Mouse (Mus musculus) myocyte (in vitro differentiated cells): ENCODE results near the gene Hist3h2ba. TPM values are rescaled to one million over a fixed set of nuclear protein-coding genes. Genes with fewer than 3 reads are reported as not detected.

Experiments used
- H3K27me3 ChIP-seq: one replicate; pipeline ENCODE4 v1.6.1; 2011; ENCODE audit not compliant: control insufficient read depth, insufficient read depth, insufficient read length
- H3K36me3 ChIP-seq: one replicate; pipeline ENCODE4 v1.6.1; 2011; ENCODE audit not compliant: control insufficient read depth, insufficient read depth
- H3K4me2 ChIP-seq: one replicate; pipeline ENCODE4 v1.6.1; 2011; ENCODE audit warnings: low read depth, control low read depth
- H3K4me3 ChIP-seq: one replicate; pipeline ENCODE4 v1.5.1; 2011; ENCODE audit warnings: mild to moderate bottlenecking, control low read depth, moderate library complexity
- H3K79me2 ChIP-seq: one replicate; pipeline ENCODE4 v1.6.1; 2011; ENCODE audit not compliant: control insufficient read depth, insufficient read depth
- H3ac ChIP-seq: one replicate; pipeline ENCODE4 v1.6.1; 2011; ENCODE audit not compliant: control insufficient read depth, insufficient read length
- CEBPB ChIP-seq: IDR thresholded peaks from 2 replicates; pipeline ENCODE4 v1.6.1; 2011; ENCODE audit warnings: mild to moderate bottlenecking, moderate library complexity; ENCODE audit not compliant: poor library complexity, insufficient read depth, severe bottlenecking
- E2F4 ChIP-seq: IDR thresholded peaks from one replicate; pipeline ENCODE4 v1.6.1; 2011; ENCODE audit warnings: mild to moderate bottlenecking, control low read depth, moderate library complexity; ENCODE audit not compliant: insufficient read depth
- MAX ChIP-seq: IDR thresholded peaks from one replicate; pipeline ENCODE4 v1.6.1; 2011; ENCODE audit warnings: low read depth, mild to moderate bottlenecking, control low read depth
- MYOD1 ChIP-seq, 3 experiments: IDR thresholded peaks; one replicate each; pipeline ENCODE4 v1.6.1; 2011; ENCODE audit warnings: control low read depth in 2 of 3, low read depth in 2 of 3, mild to moderate bottlenecking in 2 of 3, moderate library complexity in 1 of 3; ENCODE audit not compliant: insufficient read length in 2 of 3, control insufficient read depth in 1 of 3
- MYOG ChIP-seq, 3 experiments: IDR thresholded peaks; one replicate each; pipeline ENCODE4 v1.6.1; 2011; ENCODE audit warnings: control low read depth in 2 of 3, low read depth in 2 of 3, mild to moderate bottlenecking in 2 of 3; ENCODE audit not compliant: insufficient read length in 2 of 3, control insufficient read depth in 1 of 3, insufficient read depth in 1 of 3
- POLR2A ChIP-seq: IDR thresholded peaks from one replicate; pipeline ENCODE4 v1.6.1; 2011; ENCODE audit warnings: low read depth, mild to moderate bottlenecking, control low read depth, moderate library complexity; ENCODE audit not compliant: insufficient read length
- POLR2AphosphoS2 ChIP-seq: IDR thresholded peaks from one replicate; pipeline ENCODE4 v1.6.1; 2011; ENCODE audit warnings: low read depth, control low read depth; ENCODE audit not compliant: insufficient read length
- REST ChIP-seq: IDR thresholded peaks from one replicate; pipeline ENCODE4 v1.6.1; 2011; ENCODE audit warnings: mild to moderate bottlenecking, control low read depth, moderate library complexity; ENCODE audit not compliant: insufficient read depth, insufficient read length
- SRF ChIP-seq: IDR thresholded peaks from one replicate; pipeline ENCODE4 v1.6.1; 2011; ENCODE audit warnings: low read depth; ENCODE audit not compliant: control insufficient read depth, insufficient read length
- TCF12 ChIP-seq: IDR thresholded peaks from one replicate; pipeline ENCODE4 v1.6.1; 2011; ENCODE audit warnings: mild to moderate bottlenecking, control low read depth; ENCODE audit not compliant: poor library complexity, insufficient read depth, severe bottlenecking
- TCF3 ChIP-seq: IDR thresholded peaks from one replicate; pipeline ENCODE4 v1.6.1; 2011; ENCODE audit warnings: low read depth, control low read depth; ENCODE audit not compliant: insufficient read length
- USF1 ChIP-seq: IDR thresholded peaks from one replicate; pipeline ENCODE4 v1.6.1; 2011; ENCODE audit warnings: low read depth, mild to moderate bottlenecking, control low read depth, moderate library complexity
- polyA plus RNA-seq: library from polyadenylated mRNA; unstranded; fragments of >200 nt; fragmentation: generic; extraction: Trizol; gene quantifications from one replicate; pipeline ENCODE4 v1.2.1, GENCODE M21; 2012; ENCODE audit warnings: missing spikeins

Hist3h2ba gene
- polyA plus RNA-seq, 1 experiment, result 0.88 TPM

GRCm38 (mm10) chr11:58995061-58995806, 46.5 kb downstream of the Hist3h2ba start:
- Histone ChIP-seq H3K4me2 (no peak overlapping the region), H3K79me2 (no peaks in the 10 kb centered on the region), H3ac (no peak overlapping the region), H3K27me3 (peaks cover 23% of the 10 kb centered on the region), H3K36me3 (no peaks in the 10 kb centered on the region), H3K4me3 (no peak overlapping the region)
- no peak for TF ChIP-seq REST
- no peak for TF ChIP-seq CEBPB
- TF ChIP-seq MYOD1 (IDR thresholded peaks at IDR 0.05; ENCODE audit: control insufficient read depth in 1 of 3, insufficient read length in 2 of 3, low read depth in 2 of 3), result no peak
- no peak for TF ChIP-seq TCF3
- TF ChIP-seq MYOG (IDR thresholded peaks at IDR 0.05; ENCODE audit: control insufficient read depth in 1 of 3, insufficient read depth in 1 of 3, insufficient read length in 2 of 3, low read depth in 2 of 3), result no peak
- no peak for TF ChIP-seq POLR2AphosphoS2
- no peak for TF ChIP-seq TCF12
- TF ChIP-seq SRF, result no peak
- TF ChIP-seq POLR2A, result no peak
- TF ChIP-seq E2F4, result no peak
- TF ChIP-seq USF1, result no peak
- TF ChIP-seq MAX, result no peak

DNA sequence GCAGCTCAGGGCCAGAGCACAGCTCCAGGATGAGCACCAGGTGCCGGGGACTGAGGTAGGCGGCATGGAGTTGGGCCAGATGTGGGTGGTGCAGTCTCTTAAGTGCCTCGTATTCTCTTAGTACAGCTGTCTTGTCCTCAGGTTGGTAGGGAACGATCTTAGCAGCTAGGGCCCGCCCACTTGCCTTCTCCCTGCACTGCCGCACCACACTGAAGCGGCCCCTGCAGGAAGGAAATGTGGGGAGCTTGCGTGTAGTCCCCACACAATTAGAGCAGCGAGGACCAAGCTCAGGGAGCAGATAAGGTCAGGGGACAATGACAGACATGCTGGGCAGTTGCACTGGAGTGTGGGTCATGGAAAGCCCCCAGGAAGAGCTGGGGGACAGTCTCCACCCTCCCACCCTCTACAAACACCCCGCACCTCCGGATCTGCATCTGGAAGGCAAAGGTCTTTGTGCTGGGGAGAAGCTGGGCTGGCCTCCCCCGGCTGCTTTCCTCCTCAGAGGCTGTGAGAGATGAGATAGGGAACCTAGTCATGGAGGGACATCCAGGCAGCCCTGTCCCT, 47.2 kb downstream of the Hist3h2ba start:
- Histone ChIP-seq H3K27me3 (peaks cover 29% of the 10 kb centered on the region), H3K4me3 (no peak overlapping the region), H3K79me2 (no peaks in the 10 kb centered on the region), H3ac (no peak overlapping the region), H3K36me3 (no peaks in the 10 kb centered on the region), H3K4me2 (no peak overlapping the region)
- TF ChIP-seq USF1 (no peak), MYOG (IDR thresholded peaks at IDR 0.05; ENCODE audit: control insufficient read depth in 1 of 3, insufficient read depth in 1 of 3, insufficient read length in 2 of 3, low read depth in 2 of 3) (no peak), E2F4 (no peak), TCF12 (no peak), SRF (no peak), MYOD1 (IDR thresholded peaks at IDR 0.05; ENCODE audit: control insufficient read depth in 1 of 3, insufficient read length in 2 of 3, low read depth in 2 of 3) (no peak), POLR2AphosphoS2 (no peak), REST (no peak), POLR2A (no peak), TCF3 (no peak), CEBPB (no peak), MAX (no peak)

DNA sequence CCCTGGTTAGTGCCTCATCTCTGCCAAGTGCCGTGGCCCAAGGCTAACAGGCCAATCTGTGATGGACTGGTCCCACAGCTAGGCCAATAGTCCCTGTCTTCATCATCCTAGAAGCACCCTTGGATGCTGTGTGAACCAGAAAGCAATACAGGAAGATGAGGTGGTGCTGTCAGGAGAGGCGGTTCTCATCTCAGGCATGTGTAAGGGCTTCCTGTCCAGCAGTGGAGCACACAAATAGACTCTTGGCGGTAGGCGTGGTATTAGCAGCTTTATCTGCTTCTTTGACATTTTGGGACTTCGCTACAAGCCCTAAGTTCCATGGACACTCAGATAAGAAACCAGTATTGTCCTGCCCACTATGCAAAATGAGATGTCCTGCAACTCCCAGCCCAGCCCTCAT, 48.8 kb downstream of the Hist3h2ba start:
- Histone ChIP-seq H3K4me2 (no peak overlapping the region), H3K79me2 (no peaks in the 10 kb centered on the region), H3K36me3 (no peaks in the 10 kb centered on the region), H3K27me3 (peaks cover 41% of the 10 kb centered on the region), H3K4me3 (no peak overlapping the region), H3ac (no peak overlapping the region)
- TF ChIP-seq POLR2AphosphoS2 (no peak), SRF (no peak), TCF3 (no peak), REST (no peak), MYOD1 (IDR thresholded peaks at IDR 0.05; ENCODE audit: control insufficient read depth in 1 of 3, insufficient read length in 2 of 3, low read depth in 2 of 3) (no peak), MYOG (IDR thresholded peaks at IDR 0.05; ENCODE audit: control insufficient read depth in 1 of 3, insufficient read depth in 1 of 3, insufficient read length in 2 of 3, low read depth in 2 of 3) (no peak), E2F4 (no peak), MAX (no peak), USF1 (no peak), CEBPB (no peak), TCF12 (no peak), POLR2A (no peak)

Other genes starting within 250 kb of the Hist3h2ba start
- gene Olfr319, start 249.8 kb upstream of the Hist3h2ba start, polyA plus RNA-seq, result not detected
- gene Olfr318, start 224.9 kb upstream of the Hist3h2ba start, polyA plus RNA-seq, result not detected
- not detected for gene Olfr317, start 209.7 kb upstream of the Hist3h2ba start, polyA plus RNA-seq
- gene Olfr316, start 196.2 kb upstream of the Hist3h2ba start, polyA plus RNA-seq, result not detected
- not detected for gene Olfr315, start 175.7 kb upstream of the Hist3h2ba start, polyA plus RNA-seq
- not detected for gene Olfr314, start 166.0 kb upstream of the Hist3h2ba start, polyA plus RNA-seq
- gene Fam183b, start 147.0 kb upstream of the Hist3h2ba start, polyA plus RNA-seq, result not detected
- gene Olfr313, start 133.9 kb upstream of the Hist3h2ba start, polyA plus RNA-seq, result not detected
- gene Olfr312, start 119.7 kb upstream of the Hist3h2ba start, polyA plus RNA-seq, result not detected
- gene Olfr311, start 109.7 kb upstream of the Hist3h2ba start, polyA plus RNA-seq, result not detected
- gene Gm12258, start 101.8 kb upstream of the Hist3h2ba start, polyA plus RNA-seq, result 2.0 TPM
- 2.5 TPM for gene 2810021J22Rik, start 81.7 kb upstream of the Hist3h2ba start, polyA plus RNA-seq
- gene Zfp39, start 44.7 kb upstream of the Hist3h2ba start, polyA plus RNA-seq, result 0.96 TPM
- not detected for gene Btnl10, start 31.0 kb upstream of the Hist3h2ba start, polyA plus RNA-seq
- gene Rnf187, start 10.0 kb upstream of the Hist3h2ba start, polyA plus RNA-seq, result 197 TPM
- gene Hist3h2a, start 5.8 kb downstream of the Hist3h2ba start, polyA plus RNA-seq, result 24.4 TPM
- 0.64 TPM for gene Trim17, start 5.8 kb downstream of the Hist3h2ba start, polyA plus RNA-seq
- gene Trim11, start 29.2 kb downstream of the Hist3h2ba start, polyA plus RNA-seq, result 19.3 TPM
- gene Obscn, start 187.5 kb downstream of the Hist3h2ba start, polyA plus RNA-seq, result 25.0 TPM
- 3.8 TPM for gene Iba57, start 214.8 kb downstream of the Hist3h2ba start, polyA plus RNA-seq
- 0.04 TPM for gene Gjc2, start 234.3 kb downstream of the Hist3h2ba start, polyA plus RNA-seq
- 63.5 TPM for gene Guk1, start 243.3 kb downstream of the Hist3h2ba start, polyA plus RNA-seq